Mouse (Mus musculus) spleen, adult 2 months (tissue): Measurements from ENCODE around the gene Pam.

Experiments
- CTCF ChIP-seq: fragments of 200-500 bp; IDR thresholded peaks from 2 replicates; pipeline ENCODE4 v1.5.1; 2011; ENCODE audit warnings: mild to moderate bottlenecking, inconsistent platforms; ENCODE audit not compliant: insufficient read depth, insufficient read length, insufficient replicate concordance; ENCODE audit errors: extremely low read depth
- POLR2A ChIP-seq: fragments of 200-500 bp; IDR thresholded peaks from 2 replicates; pipeline ENCODE4 v1.6.1; 2011; ENCODE audit warnings: low read depth, low read length, inconsistent platforms

GRCm38 (mm10) chr1:97854256-97854655, 241.2 kb downstream of the Pam start:
- no peak for TF ChIP-seq CTCF
- TF ChIP-seq POLR2A = no peak
